Mouse (Mus musculus) layer of hippocampus, adult 2 months (tissue): Measurements from ENCODE around the gene Numa1. TPM values are rescaled to one million over a fixed set of nuclear protein-coding genes. Genes with fewer than 3 reads are reported as not detected.

Experiments
- DNase-seq, 2 experiments: peaks; one replicate each; pipeline ENCODE4 v3.0.0; 2022; ENCODE audit warnings: low spot score in 2 of 2
- H3K27ac ChIP-seq: fragments of 200-600 bp; 2 replicates; pipeline ENCODE4 v1.8.1; 2022
- H3K4me3 ChIP-seq: fragments of 200-600 bp; 2 replicates; pipeline ENCODE4 v1.8.1; 2022; ENCODE audit warnings: mild to moderate bottlenecking
- CTCF ChIP-seq: fragments of 200-600 bp; conservative IDR thresholded peaks from 2 replicates; pipeline ENCODE4 v1.8.1; 2022; ENCODE audit warnings: antibody characterized with exemption, mild to moderate bottlenecking, moderate library complexity
- total RNA-seq, 2 experiments: library from RNA; stranded (reverse); gene quantifications; 2 replicates each; pipeline ENCODE4 v1.2.3; 2021

Numa1 gene
- total RNA-seq, 2 experiments from 2014 or later = 114 to 118 TPM

GRCm38 (mm10) chr7:101951648-101952047 is 17.7 kb downstream of the Numa1 start:
- no peak for TF ChIP-seq CTCF
- Histone ChIP-seq H3K4me3 (no peak overlapping the region), H3K27ac (no peak overlapping the region)
- DNase-seq = no peak

- no peak for TF ChIP-seq CTCF
- Histone ChIP-seq H3K4me3 (no peak overlapping the region), H3K27ac (no peak overlapping the region)
- no peak for DNase-seq
Measured at GRCm38 (mm10) chr7:101952098-101952497, 18.2 kb downstream of the Numa1 start.

GRCm38 (mm10) chr7:101954163-101954562 is 20.3 kb downstream of the Numa1 start:
- H3K4me3 ChIP-seq = no peak overlapping the region
- peak in 1 of 2 experiments; percentile 23 for DNase-seq
- no peak overlapping the region for H3K27ac ChIP-seq
- no peak for TF ChIP-seq CTCF

GRCm38 (mm10) chr7:101955276-101955675 is 21.4 kb downstream of the Numa1 start:
- DNase-seq = no peak
- no peak for TF ChIP-seq CTCF
- Histone ChIP-seq H3K27ac (no peak overlapping the region), H3K4me3 (no peak overlapping the region)

GRCm38 (mm10) chr7:101955862-101956261 is 22.0 kb downstream of the Numa1 start:
- DNase-seq = no peak
- no peak overlapping the region for H3K4me3 ChIP-seq
- no peak overlapping the region for H3K27ac ChIP-seq
- TF ChIP-seq CTCF = no peak

GRCm38 (mm10) chr7:101956481-101956880 is 22.6 kb downstream of the Numa1 start:
- DNase-seq = no peak
- Histone ChIP-seq H3K4me3 (no peak overlapping the region), H3K27ac (no peak overlapping the region)
- TF ChIP-seq CTCF = no peak

GRCm38 (mm10) chr7:101956911-101957310 is 23.0 kb downstream of the Numa1 start:
- no peak overlapping the region for H3K4me3 ChIP-seq
- no peak for TF ChIP-seq CTCF
- no peak for DNase-seq
- H3K27ac ChIP-seq = no peak overlapping the region

GRCm38 (mm10) chr7:101962829-101963228 is 28.9 kb downstream of the Numa1 start:
- no peak for DNase-seq
- Histone ChIP-seq H3K27ac (no peak overlapping the region), H3K4me3 (no peak overlapping the region)
- TF ChIP-seq CTCF = no peak

- H3K27ac ChIP-seq = no peak overlapping the region
- no peak for DNase-seq
- no peak overlapping the region for H3K4me3 ChIP-seq
- no peak for TF ChIP-seq CTCF
Measured at GRCm38 (mm10) chr7:101963621-101964020, 29.7 kb downstream of the Numa1 start.

- no peak for TF ChIP-seq CTCF
- DNase-seq = no peak
Measured at GRCm38 (mm10) chr7:101964551-101964950, 30.6 kb downstream of the Numa1 start.

GRCm38 (mm10) chr7:101965606-101966005 is 31.7 kb downstream of the Numa1 start:
- no peak for TF ChIP-seq CTCF

More at GRCm38 (mm10) chr7:101964551-101964950, 30.6 kb downstream of the Numa1 start:
- H3K27ac ChIP-seq = no peak overlapping the region
- no peak overlapping the region for H3K4me3 ChIP-seq

GRCm38 (mm10) chr7:101967256-101967655 is 33.3 kb downstream of the Numa1 start:
- DNase-seq = no peak
- no peak for TF ChIP-seq CTCF
- H3K27ac ChIP-seq = no peak overlapping the region
- no peak overlapping the region for H3K4me3 ChIP-seq

More at GRCm38 (mm10) chr7:101965606-101966005, 31.7 kb downstream of the Numa1 start:
- H3K27ac ChIP-seq = no peak overlapping the region
- DNase-seq = no peak
- H3K4me3 ChIP-seq = no peak overlapping the region

- Histone ChIP-seq H3K27ac (peak overlapping the region; percentile 99), H3K4me3 (no peak overlapping the region)
- no peak for DNase-seq
- TF ChIP-seq CTCF = no peak
Measured at GRCm38 (mm10) chr7:101968751-101969150, 34.8 kb downstream of the Numa1 start.

- peak; percentile 79 to 82 for DNase-seq
Measured at GRCm38 (mm10) chr7:101969694-101970428, 36.0 kb downstream of the Numa1 start.

More at GRCm38 (mm10) chr7:101969694-101970428, 36.0 kb downstream of the Numa1 start:
- Histone ChIP-seq H3K27ac (peak overlapping the region; percentile 99), H3K4me3 (peak overlapping the region; percentile 82)
- TF ChIP-seq CTCF = peak; percentile 32
